Mouse (Mus musculus) natural killer cell, adult 2 months (primary cell): ENCODE results near the gene Zfp651.

Source experiments
- DNase-seq, 2 experiments: peaks; one replicate each; pipeline ENCODE4 v3.0.0; 2022; ENCODE audit warnings: low spot score in 2 of 2

Zfp651 gene

DNA sequence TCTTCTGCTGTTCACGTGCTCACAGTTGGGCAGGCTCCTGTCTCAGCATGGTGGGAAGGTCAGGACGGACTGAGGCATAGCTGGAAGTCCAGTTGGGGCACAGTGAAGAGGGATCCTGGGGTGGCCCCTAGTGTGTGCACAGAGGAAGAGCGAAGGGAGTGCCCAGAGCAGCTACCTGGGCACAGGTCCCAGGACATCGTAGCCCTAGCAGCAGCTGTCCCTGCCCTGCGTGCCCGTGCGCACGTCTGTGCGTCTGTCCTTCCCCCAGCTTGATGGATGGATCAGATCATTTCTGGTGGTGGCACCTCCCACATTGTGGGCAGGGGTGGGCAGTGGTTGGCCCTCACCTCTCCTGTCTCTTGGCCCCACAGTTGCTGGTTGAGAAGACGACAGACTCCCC is 3.1 kb downstream of the Zfp651 start:
- no peak for DNase-seq

GRCm38 (mm10) chr9:121762761-121763160 is 3.6 kb downstream of the Zfp651 start:
- DNase-seq: no peak

GRCm38 (mm10) chr9:121763716-121764115 is 4.6 kb downstream of the Zfp651 start:
- no peak for DNase-seq

DNA sequence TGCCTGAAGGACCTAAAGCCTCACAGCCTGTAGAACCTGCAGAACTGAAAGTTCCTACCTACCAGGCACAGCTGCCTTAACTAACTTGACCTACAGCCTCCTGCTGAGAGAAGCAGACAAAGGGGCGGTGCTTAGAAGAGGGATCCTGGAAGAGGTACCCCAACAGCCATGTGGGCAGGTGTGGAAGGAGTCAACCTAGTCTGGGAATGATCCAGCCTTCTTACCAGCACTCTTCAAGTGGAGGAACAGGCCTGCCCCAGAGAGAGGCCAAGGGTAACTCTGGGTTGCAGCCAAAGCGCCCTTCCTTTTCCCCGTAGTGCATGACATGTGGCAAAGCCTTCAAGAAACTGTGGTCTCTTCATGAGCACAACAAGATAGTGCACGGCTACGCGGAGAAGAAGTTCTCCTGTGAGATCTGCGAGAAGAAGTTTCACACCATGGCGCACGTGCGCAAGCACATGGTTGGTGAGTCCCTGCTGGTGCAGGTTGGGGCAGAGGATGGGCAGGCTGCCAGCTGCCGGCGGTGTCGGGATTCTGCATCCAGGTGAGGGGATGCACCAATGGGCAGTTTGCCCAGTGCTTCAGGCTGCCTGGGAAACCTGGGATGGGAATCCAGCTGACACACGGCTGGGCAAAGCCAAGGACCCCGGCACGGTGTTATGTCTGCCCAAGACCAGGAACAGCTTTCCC is 6.2 kb downstream of the Zfp651 start:
- DNase-seq: no peak

- DNase-seq: no peak
These were observed 13.3 kb downstream of the Zfp651 start for GRCm38 (mm10) chr9:121772412-121772811.

GRCm38 (mm10) chr9:121775951-121776350 is 16.8 kb downstream of the Zfp651 start:
- no peak for DNase-seq

DNA sequence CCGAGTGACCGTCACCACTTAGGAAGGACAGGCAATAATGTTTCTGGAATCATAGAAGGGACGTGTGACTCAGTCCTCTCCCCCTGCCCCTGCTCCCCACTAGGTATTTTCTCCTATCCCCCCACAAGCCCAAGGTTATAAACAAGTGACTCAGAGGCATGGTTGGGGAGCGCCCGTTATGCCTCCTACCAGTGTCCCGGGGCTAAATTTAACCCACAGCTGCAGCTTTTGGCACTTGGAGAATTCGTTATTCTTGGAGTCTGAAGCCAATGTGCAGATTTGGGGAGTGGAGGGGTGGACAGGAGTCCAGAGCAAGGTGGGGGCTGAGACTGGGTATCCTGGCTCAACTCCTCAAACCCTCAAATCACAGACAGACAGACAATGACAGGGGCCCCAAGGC is 17.4 kb downstream of the Zfp651 start:
- no peak for DNase-seq

DNA sequence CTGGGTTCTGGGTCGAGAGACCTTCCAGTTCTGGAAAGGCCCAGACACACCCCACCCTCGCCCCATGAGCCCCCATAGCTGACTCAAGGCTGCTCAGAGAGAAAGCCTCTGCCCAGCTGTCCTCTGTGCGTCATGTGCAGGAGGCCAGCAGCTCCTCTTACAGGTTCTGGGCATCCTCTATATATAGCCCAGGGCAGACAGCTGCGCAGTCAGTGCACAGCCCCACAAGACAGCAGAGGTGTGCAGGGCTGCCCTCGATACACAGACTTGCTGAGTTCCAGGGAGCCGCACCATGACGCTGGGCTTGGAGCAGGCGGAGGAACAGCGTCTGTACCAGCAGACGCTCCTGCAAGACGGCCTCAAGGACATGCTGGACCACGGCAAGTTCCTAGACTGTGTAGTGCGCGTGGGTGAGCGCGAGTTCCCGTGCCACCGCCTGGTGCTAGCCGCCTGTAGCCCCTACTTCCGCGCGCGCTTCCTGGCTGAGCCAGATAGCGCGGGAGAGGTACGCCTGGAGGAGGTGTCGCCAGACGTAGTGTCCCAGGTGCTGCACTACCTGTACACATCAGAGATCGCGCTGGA is 18.4 kb downstream of the Zfp651 start, which contains the start of gene Klhl40:
Gene Klhl40, plus strand, starts transcription at position 124 of the 582 bp plus-strand sequence.
- DNase-seq: no peak

DNA sequence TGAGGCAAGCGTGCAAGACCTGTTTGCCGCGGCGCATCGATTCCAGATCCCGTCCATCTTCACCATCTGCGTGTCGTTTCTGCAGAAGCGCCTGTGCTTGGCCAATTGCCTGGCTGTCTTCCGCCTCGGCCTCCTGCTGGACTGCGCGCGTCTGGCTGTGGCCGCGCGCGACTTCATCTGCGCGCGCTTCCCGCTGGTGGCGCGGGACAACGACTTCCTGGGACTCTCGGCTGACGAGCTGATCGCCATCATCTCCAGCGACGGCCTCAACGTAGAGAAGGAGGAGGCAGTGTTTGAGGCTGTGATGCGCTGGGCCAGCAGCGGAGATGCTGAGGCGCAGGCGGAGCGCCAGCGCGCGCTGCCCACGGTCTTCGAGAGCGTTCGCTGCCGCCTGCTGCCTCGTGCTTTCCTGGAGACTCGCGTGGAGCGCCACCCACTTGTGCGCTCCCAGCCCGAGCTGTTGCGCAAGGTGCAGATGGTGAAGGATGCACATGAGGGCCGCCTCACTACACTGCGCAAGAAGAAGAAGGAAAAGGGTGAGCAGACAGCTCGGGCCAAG is 19.0 kb downstream of the Zfp651 start:
- DNase-seq: no peak

DNA sequence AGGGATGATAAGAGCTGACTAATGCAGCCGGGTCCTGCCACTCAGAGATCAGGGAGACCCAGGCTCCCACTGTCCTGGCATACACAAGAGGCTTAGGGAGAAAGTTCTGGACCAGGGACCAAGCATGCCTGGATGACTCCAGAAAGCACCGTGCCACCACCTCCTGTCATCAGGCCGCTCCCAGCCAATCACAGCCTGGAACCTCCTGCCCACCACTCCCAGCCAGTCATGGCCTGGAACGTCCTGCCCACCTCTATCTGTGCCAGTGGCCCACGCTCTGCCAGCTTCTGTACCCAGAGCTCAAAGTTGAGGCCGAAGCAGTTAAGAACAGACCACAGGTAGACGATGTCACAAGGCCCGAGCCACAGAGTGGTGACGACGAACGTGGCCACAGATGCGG is 25.7 kb downstream of the Zfp651 start:
- DNase-seq: no peak

DNA sequence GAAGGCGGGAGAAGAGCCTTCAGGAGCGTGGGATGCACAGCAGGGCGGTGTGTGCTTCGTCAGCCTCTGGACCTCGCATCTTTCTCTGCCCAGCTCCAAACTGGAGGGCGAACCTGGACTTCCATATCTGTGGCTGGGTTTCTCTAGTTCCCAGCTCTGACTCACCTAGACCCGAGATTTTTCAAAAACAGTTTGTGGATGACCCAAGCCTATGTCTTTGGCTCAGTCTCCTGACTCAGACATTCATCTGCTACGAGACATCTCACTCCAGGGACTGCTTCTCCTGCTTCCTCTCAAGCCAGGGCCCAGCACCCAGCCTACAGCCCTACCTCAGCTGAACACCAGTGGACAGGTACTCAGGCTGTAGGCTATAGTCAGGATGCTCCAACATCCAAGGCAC is 26.1 kb downstream of the Zfp651 start:
- DNase-seq: no peak

DNA sequence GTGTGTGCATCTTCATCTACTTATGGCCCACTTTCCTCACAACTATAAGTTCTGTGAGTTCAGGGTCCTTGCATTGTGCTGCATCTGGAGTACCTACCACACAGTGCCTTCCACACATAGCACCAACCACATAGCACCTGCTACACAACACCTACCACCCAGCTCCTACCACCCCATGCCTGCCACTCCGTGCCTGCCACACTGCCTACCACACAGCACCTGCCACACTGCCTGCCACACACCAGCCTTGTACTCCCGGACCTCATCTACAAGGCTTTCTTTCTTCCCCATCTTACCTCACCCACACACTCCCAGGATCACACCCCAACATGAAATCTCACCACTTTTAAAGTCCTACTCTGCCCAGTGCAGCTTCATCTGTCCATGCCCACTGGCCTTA is 27.2 kb downstream of the Zfp651 start:
- no peak for DNase-seq

DNA sequence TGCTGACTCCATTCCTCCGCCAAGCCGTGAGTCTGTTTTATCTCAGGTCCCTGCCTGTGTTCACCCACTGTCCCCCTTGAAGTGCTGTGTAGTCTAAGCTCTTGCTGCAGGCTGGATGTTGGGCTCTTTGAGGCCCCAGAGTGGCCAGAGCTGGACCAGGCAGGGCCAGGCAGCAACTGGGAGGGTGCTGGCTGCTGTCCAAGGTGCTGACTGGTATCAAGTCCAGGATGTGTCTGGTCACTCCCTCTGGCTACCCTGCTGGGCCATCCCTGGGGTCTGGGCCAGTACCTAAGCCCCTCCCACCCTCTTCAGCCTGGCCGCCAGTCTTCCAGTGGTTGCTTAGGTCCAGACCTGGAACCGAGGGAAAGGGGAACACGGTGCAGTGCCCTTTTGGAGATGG is 32.1 kb downstream of the Zfp651 start:
- no peak for DNase-seq

- no peak for DNase-seq
These were observed 32.8 kb downstream of the Zfp651 start, which contains the start of gene Hhatl for GRCm38 (mm10) chr9:121791757-121792521. Gene Hhatl (minus strand): TSS chr9:121792507.

- no peak for DNase-seq
These were observed 35.9 kb downstream of the Zfp651 start for GRCm38 (mm10) chr9:121794972-121795539.

DNA sequence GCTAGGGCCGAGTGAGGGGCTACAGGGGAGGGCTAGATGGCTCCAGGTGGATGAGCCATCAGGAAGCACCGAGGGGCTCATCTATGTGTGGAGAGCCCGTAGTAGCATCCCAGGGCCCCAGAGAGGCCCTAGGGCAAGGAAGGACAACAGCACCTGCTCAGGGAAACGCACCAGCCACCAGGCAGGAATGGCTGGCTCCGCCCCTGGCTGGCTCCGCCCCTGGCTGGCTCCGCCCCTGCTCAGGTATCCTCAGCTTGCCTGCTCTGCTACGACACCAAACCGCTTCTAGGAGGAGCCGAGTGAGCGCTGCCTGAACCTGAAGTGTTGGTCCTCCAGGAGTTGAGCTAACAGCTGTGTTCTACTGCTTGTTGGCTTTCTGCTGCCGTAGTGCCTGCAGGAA is 38.6 kb downstream of the Zfp651 start:
- DNase-seq: no peak

DNA sequence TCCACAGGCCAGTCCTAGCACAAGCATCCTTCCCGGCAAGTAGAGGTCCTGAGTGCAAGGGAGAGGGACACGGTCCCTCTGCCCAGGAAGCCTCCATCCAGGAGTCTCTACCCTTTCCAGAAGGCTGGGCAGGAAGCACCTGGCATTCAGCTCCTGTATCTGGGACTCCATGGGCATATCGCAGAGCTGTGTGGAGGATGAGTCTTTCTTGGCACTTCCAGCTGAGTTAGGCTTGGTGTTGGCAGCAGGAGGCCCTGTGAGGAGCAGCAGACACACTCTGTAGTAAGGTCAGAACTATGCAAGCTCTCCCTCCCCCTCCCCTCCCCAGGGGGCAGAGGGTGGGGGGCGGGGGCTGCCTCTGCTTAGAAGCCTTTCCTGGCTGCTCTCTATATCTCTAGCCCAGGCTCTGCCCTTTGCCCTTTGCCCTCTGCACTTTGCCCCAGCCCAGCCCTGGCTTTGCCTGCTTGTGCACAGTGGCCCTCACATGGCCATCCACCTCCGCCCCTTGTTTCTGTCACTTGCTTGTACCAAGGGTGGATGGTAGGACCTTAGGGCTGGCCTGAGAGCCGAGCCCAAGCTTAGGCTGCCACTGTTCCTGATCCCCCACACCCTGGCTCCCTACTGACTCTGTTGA is 39.9 kb downstream of the Zfp651 start:
- DNase-seq: no peak

- no peak for DNase-seq
These were observed 43.6 kb downstream of the Zfp651 start for GRCm38 (mm10) chr9:121802747-121803146.

GRCm38 (mm10) chr9:121807546-121807945 is 48.4 kb downstream of the Zfp651 start:
- no peak for DNase-seq

DNA sequence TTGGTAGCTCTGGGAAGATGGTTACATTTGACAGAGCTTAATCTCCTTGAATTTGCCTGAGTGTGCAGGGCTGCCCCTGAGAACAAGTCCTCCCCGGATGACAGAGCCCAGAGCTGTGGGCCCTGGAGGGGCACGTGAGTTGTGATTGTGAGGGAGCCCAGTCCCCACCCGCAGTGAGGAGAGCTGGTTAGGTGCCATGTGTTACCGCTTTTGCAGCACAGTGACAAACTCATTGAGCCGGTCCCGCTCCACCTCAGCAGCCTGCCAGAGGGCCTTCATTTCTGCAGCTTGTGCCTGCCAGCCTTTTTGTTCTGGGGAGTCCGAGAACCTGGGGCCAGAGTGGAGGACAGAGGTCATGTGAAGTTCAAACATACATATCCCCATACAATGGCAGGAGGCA is 48.8 kb downstream of the Zfp651 start:
- no peak for DNase-seq

DNA sequence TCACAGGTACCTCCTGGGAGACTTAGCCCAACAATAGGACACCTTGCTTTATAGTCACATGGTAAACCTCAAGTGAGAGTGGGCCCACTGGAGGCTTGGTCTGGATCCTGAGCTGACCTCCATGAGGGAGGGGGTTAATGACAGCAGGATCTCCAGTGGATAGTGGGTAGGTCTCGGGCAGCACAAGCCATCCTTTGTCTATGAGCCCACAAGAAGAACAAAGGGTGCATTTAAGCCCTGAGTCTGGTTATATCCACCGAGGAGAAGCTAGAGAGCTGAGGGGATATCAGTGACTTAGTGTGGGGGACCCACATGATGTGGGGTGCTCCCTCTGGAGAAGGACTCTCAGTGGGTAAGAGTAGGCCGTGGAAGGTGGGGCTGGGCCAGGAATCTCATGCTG is 49.4 kb downstream of the Zfp651 start:
- DNase-seq: no peak
